Mouse (Mus musculus): ENCODE measurements around the gene Rnf168. TPM values are rescaled to one million over a fixed set of nuclear protein-coding genes. Genes with fewer than 3 reads are reported as not detected.
"Not testable (repeated sequence)": the region's sequence is repeated elsewhere in the genome, so short reads cannot be mapped to it uniquely, and the experiment has no call there.

Gene Rnf168
- polyA plus RNA-seq, 1 experiment = 18.0 TPM

- 87% methylated on average over 11 of the region's 11 CpGs for WGBS
Measured at GRCm38 (mm10) chr16:32271291-32271690, 6.0 kb upstream of the Rnf168 start, which contains the start of gene Smco1. Smco1 (plus strand) TSS chr16:32271468.

GRCm38 (mm10) chr16:32273338-32273737 is 3.9 kb upstream of the Rnf168 start:
- H3K4me1 ChIP-seq (ENCODE audit: control insufficient read depth, insufficient read depth, low read length) = peaks cover 3% of the 10 kb centered on the region; the same call in 1 of the 2 replicates
- no peak for DNase-seq
- TF ChIP-seq POLR2A (IDR thresholded peaks at IDR 0.05; ENCODE audit: borderline replicate concordance, insufficient read depth, low read length) = no peak
- peak; percentile 44; the same call in 1 of the 2 replicates for TF ChIP-seq CTCF (IDR thresholded peaks at IDR 0.05; ENCODE audit: borderline replicate concordance, insufficient read depth, low read depth, low read length)
- 49% methylated on average over 9 of the region's 9 CpGs for WGBS
- no peak overlapping the region for H3K27ac ChIP-seq (ENCODE audit: insufficient read depth, low read length)
- H3K4me3 ChIP-seq (replicated peaks; ENCODE audit: insufficient read depth, low read depth, low read length) = no peak overlapping the region
- no peaks in the 10 kb centered on the region for H3K27me3 ChIP-seq (ENCODE audit: control insufficient read depth, insufficient read depth, low read length)

More at GRCm38 (mm10) chr16:32271291-32271690, 6.0 kb upstream of the Rnf168 start, which contains the start of gene Smco1:
- DNase-seq = no peak
- H3K4me3 ChIP-seq (replicated peaks; ENCODE audit: insufficient read depth, low read depth, low read length) = no peak within 1 kb of the TSS
- H3K27me3 ChIP-seq (ENCODE audit: control insufficient read depth, insufficient read depth, low read length) = no peaks in the 10 kb centered on the region
- TF ChIP-seq CTCF (IDR thresholded peaks at IDR 0.05; ENCODE audit: borderline replicate concordance, insufficient read depth, low read depth, low read length) (no peak), POLR2A (IDR thresholded peaks at IDR 0.05; ENCODE audit: borderline replicate concordance, insufficient read depth, low read length) (no peak)
- no peaks in the 10 kb centered on the region for H3K4me1 ChIP-seq (ENCODE audit: control insufficient read depth, insufficient read depth, low read length)
- H3K27ac ChIP-seq (ENCODE audit: insufficient read depth, low read length) = no peak within 1 kb of the TSS

- Histone ChIP-seq H3K27ac (ENCODE audit: insufficient read depth, low read length) (no peak overlapping the region), H3K4me1 (ENCODE audit: control insufficient read depth, insufficient read depth, low read length) (peaks cover 3% of the 10 kb centered on the region; the same call in 1 of the 2 replicates), H3K27me3 (ENCODE audit: control insufficient read depth, insufficient read depth, low read length) (no peaks in the 10 kb centered on the region), H3K4me3 (replicated peaks; ENCODE audit: insufficient read depth, low read depth, low read length) (no peak overlapping the region)
- WGBS = 89% methylated on average over 6 of the region's 6 CpGs
- no peak for TF ChIP-seq CTCF (IDR thresholded peaks at IDR 0.05; ENCODE audit: borderline replicate concordance, insufficient read depth, low read depth, low read length)
- TF ChIP-seq POLR2A (IDR thresholded peaks at IDR 0.05; ENCODE audit: borderline replicate concordance, insufficient read depth, low read length) = no peak
- no peak for DNase-seq
Measured at GRCm38 (mm10) chr16:32275041-32275440, 2.2 kb upstream of the Rnf168 start.

GRCm38 (mm10) chr16:32275830-32276229 is 1.4 kb upstream of the Rnf168 start:
- DNase-seq = no peak
- H3K27me3 ChIP-seq (ENCODE audit: control insufficient read depth, insufficient read depth, low read length) = no peaks in the 10 kb centered on the region
- H3K4me3 ChIP-seq (replicated peaks; ENCODE audit: insufficient read depth, low read depth, low read length) = no peak overlapping the region
- H3K27ac ChIP-seq (ENCODE audit: insufficient read depth, low read length) = no peak overlapping the region
- TF ChIP-seq POLR2A (IDR thresholded peaks at IDR 0.05; ENCODE audit: borderline replicate concordance, insufficient read depth, low read length) (no peak), CTCF (IDR thresholded peaks at IDR 0.05; ENCODE audit: borderline replicate concordance, insufficient read depth, low read depth, low read length) (no peak)
- H3K4me1 ChIP-seq (ENCODE audit: control insufficient read depth, insufficient read depth, low read length) = peaks cover 3% of the 10 kb centered on the region; the same call in 1 of the 2 replicates
- 85% methylated on average over 1 of the region's 1 CpGs for WGBS

GRCm38 (mm10) chr16:32278396-32278795 is 1.1 kb downstream of the Rnf168 start:
- TF ChIP-seq CTCF (IDR thresholded peaks at IDR 0.05; ENCODE audit: borderline replicate concordance, insufficient read depth, low read depth, low read length) = no peak
- TF ChIP-seq POLR2A (IDR thresholded peaks at IDR 0.05; ENCODE audit: borderline replicate concordance, insufficient read depth, low read length) = no peak
- no peak for DNase-seq
- H3K27ac ChIP-seq (ENCODE audit: insufficient read depth, low read length) = no peak overlapping the region
- 36% methylated on average over 7 of the region's 7 CpGs for WGBS
- peak overlapping the region; percentile 81 for H3K4me3 ChIP-seq (replicated peaks; ENCODE audit: insufficient read depth, low read depth, low read length)
- H3K4me1 ChIP-seq (ENCODE audit: control insufficient read depth, insufficient read depth, low read length) = peaks cover 3% of the 10 kb centered on the region; the same call in 1 of the 2 replicates
- no peaks in the 10 kb centered on the region for H3K27me3 ChIP-seq (ENCODE audit: control insufficient read depth, insufficient read depth, low read length)

- no peak for TF ChIP-seq CTCF (IDR thresholded peaks at IDR 0.05; ENCODE audit: borderline replicate concordance, insufficient read depth, low read depth, low read length)
- no peak for TF ChIP-seq POLR2A (IDR thresholded peaks at IDR 0.05; ENCODE audit: borderline replicate concordance, insufficient read depth, low read length)
- Histone ChIP-seq H3K4me3 (replicated peaks; ENCODE audit: insufficient read depth, low read depth, low read length) (no peak overlapping the region), H3K4me1 (ENCODE audit: control insufficient read depth, insufficient read depth, low read length) (peaks cover 3% of the 10 kb centered on the region; the same call in 1 of the 2 replicates), H3K27me3 (ENCODE audit: control insufficient read depth, insufficient read depth, low read length) (no peaks in the 10 kb centered on the region), H3K27ac (ENCODE audit: insufficient read depth, low read length) (no peak overlapping the region)
- WGBS = 82% methylated on average over 8 of the region's 8 CpGs
- no peak for DNase-seq
Measured at GRCm38 (mm10) chr16:32280211-32280610, 3.0 kb downstream of the Rnf168 start.

GRCm38 (mm10) chr16:32282608-32283007 is 5.3 kb downstream of the Rnf168 start:
- no peak for DNase-seq
- H3K27ac ChIP-seq (ENCODE audit: insufficient read depth, low read length) = no peak overlapping the region
- no peak overlapping the region for H3K4me3 ChIP-seq (replicated peaks; ENCODE audit: insufficient read depth, low read depth, low read length)
- H3K4me1 ChIP-seq (ENCODE audit: control insufficient read depth, insufficient read depth, low read length) = no peaks in the 10 kb centered on the region
- TF ChIP-seq POLR2A (IDR thresholded peaks at IDR 0.05; ENCODE audit: borderline replicate concordance, insufficient read depth, low read length) = no peak
- no peak for TF ChIP-seq CTCF (IDR thresholded peaks at IDR 0.05; ENCODE audit: borderline replicate concordance, insufficient read depth, low read depth, low read length)
- no peaks in the 10 kb centered on the region for H3K27me3 ChIP-seq (ENCODE audit: control insufficient read depth, insufficient read depth, low read length)

GRCm38 (mm10) chr16:32291821-32292220 is 14.6 kb downstream of the Rnf168 start:
- WGBS = 94% methylated on average over 4 of the region's 4 CpGs
- Histone ChIP-seq H3K4me1 (ENCODE audit: control insufficient read depth, insufficient read depth, low read length) (no peaks in the 10 kb centered on the region), H3K27ac (ENCODE audit: insufficient read depth, low read length) (no peak overlapping the region), H3K4me3 (replicated peaks; ENCODE audit: insufficient read depth, low read depth, low read length) (no peak overlapping the region), H3K27me3 (ENCODE audit: control insufficient read depth, insufficient read depth, low read length) (no peaks in the 10 kb centered on the region)
- TF ChIP-seq POLR2A (IDR thresholded peaks at IDR 0.05; ENCODE audit: borderline replicate concordance, insufficient read depth, low read length) = no peak
- no peak for TF ChIP-seq CTCF (IDR thresholded peaks at IDR 0.05; ENCODE audit: borderline replicate concordance, insufficient read depth, low read depth, low read length)
- DNase-seq = no peak

GRCm38 (mm10) chr16:32299617-32300016 is 22.4 kb downstream of the Rnf168 start:
- not testable (repeated sequence) for H3K4me3 ChIP-seq (replicated peaks; ENCODE audit: insufficient read depth, low read depth, low read length); DNase-seq
- WGBS = over 99% methylated on average over 4 of the region's 4 CpGs

More at GRCm38 (mm10) chr16:32299617-32300016, 22.4 kb downstream of the Rnf168 start:
- not testable (repeated sequence) for H3K27ac ChIP-seq (ENCODE audit: insufficient read depth, low read length); H3K27me3 ChIP-seq (ENCODE audit: control insufficient read depth, insufficient read depth, low read length); H3K4me1 ChIP-seq (ENCODE audit: control insufficient read depth, insufficient read depth, low read length)

All from cerebellum, adult 2 months (tissue).